Comparison of ENCODE assay signal across 8 mouse cellular contexts in the genomic region with DNA sequence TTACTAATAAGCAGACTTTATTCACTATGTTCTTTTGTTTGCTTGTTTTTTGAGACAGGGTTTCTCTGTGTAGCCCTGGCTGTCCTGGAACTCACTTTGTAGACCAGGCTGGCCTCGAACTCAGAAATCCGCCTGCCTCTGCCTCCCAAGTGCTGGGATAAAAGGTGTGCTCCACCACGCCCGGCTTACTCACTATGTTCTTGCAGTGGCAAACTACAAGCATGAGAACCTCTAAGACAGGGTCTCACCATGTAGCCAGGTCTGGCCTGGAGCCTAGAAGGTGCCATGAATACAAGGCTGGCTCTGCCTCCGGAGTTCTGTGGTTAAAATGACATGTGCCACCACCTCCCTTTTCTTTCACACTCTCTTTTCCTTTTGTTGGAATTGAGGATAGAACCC. TPM values are rescaled to one million over a fixed set of nuclear protein-coding genes. Genes with fewer than 3 reads are reported as not detected.
DNase-seq lines count a peak whose midpoint lies in the region; ATAC-seq and TF ChIP-seq lines count a peak whose summit lies in the region.
"Not testable (repeated sequence)": the region's sequence is repeated elsewhere in the genome, so short reads cannot be mapped to it uniquely, and the experiment has no call there.

No protein-coding gene starts in this region.

- H3K4me3 ChIP-seq in G1E (ENCODE audit: low read depth, low read length) = peak overlapping the region; percentile 89
- H3K4me3 ChIP-seq in embryonic facial prominence, embryonic 15.5 days (replicated peaks) = peak overlapping the region; percentile 87
- H3K4me3 ChIP-seq in hindbrain, embryonic 12.5 days = peak overlapping the region; percentile 92
- peak overlapping the region; percentile 84; the same call in 1 of the 2 replicates for H3K4me3 ChIP-seq in kidney, embryonic 16.5 days (ENCODE audit: low read length)
- peak overlapping the region in 1 of 2 experiments; percentile 75; a peak in 2 of 4 replicates for H3K4me3 ChIP-seq in liver, embryonic 14.5 days (ENCODE audit: insufficient read depth in 1 of 2, low read depth in 2 of 2, low read length in 2 of 2)
- peak overlapping the region; percentile 75 for H3K4me3 ChIP-seq in midbrain, embryonic 12.5 days
- H3K4me3 ChIP-seq in stomach, embryonic 14.5 days (ENCODE audit: low read depth, low read length) = peak overlapping the region; percentile 86

- H3K36me3 ChIP-seq in G1E (replicated peaks) = peaks cover 39% of the 10 kb centered on the region
- H3K36me3 ChIP-seq in embryonic facial prominence, embryonic 15.5 days = peaks cover 13% of the 10 kb centered on the region
- peaks cover 23% of the 10 kb centered on the region for H3K36me3 ChIP-seq in hindbrain, embryonic 12.5 days
- not testable (repeated sequence) for H3K36me3 ChIP-seq in kidney, embryonic 16.5 days (ENCODE audit: insufficient read depth, low read length); liver, embryonic 14.5 days (replicated peaks; ENCODE audit: control insufficient read depth, insufficient read depth, low read depth); stomach, embryonic 14.5 days (ENCODE audit: control insufficient read depth, insufficient read depth, low read length)
- H3K36me3 ChIP-seq in midbrain, embryonic 12.5 days = peaks cover 19% of the 10 kb centered on the region

- peaks cover 84% of the 10 kb centered on the region for H3K4me1 ChIP-seq in G1E (ENCODE audit: insufficient read depth, low read depth, low read length)
- H3K4me1 ChIP-seq in embryonic facial prominence, embryonic 15.5 days = peaks cover 51% of the 10 kb centered on the region
- H3K4me1 ChIP-seq in hindbrain, embryonic 12.5 days = peaks cover 69% of the 10 kb centered on the region
- H3K4me1 ChIP-seq in kidney, embryonic 16.5 days (ENCODE audit: insufficient read depth, low read length) = peaks cover 48% of the 10 kb centered on the region
- peaks cover 22 to 34% of the 10 kb centered on the region in 2 experiments for H3K4me1 ChIP-seq in liver, embryonic 14.5 days (replicated peaks; ENCODE audit: control insufficient read depth in 2 of 2, insufficient read depth in 2 of 2, low read length in 1 of 2)
- H3K4me1 ChIP-seq in midbrain, embryonic 12.5 days = peaks cover 71% of the 10 kb centered on the region
- H3K4me1 ChIP-seq in stomach, embryonic 14.5 days (ENCODE audit: control insufficient read depth, insufficient read depth, low read length) = peaks cover 25% of the 10 kb centered on the region

- not testable (repeated sequence) for TF ChIP-seq CTCF in G1E (IDR thresholded peaks at IDR 0.05; ENCODE audit: low read depth, low read length); liver, embryonic 14.5 days (IDR thresholded peaks at IDR 0.05; ENCODE audit: low read depth)

- WGBS in embryonic facial prominence, embryonic 15.5 days = 59% methylated on average over 5 of the region's 5 CpGs
- 58% methylated on average over 5 of the region's 5 CpGs for WGBS in hindbrain, embryonic 12.5 days
- WGBS in kidney, embryonic 16.5 days = 60% methylated on average over 5 of the region's 5 CpGs
- 49% methylated on average over 5 of the region's 5 CpGs for WGBS in liver, embryonic 14.5 days (ENCODE audit: insufficient replicate concordance)
- WGBS in midbrain, embryonic 12.5 days = 61% methylated on average over 5 of the region's 5 CpGs
- WGBS in stomach, embryonic 14.5 days = 55% methylated on average over 5 of the region's 5 CpGs

- not testable (repeated sequence) for DNase-seq in G1E (ENCODE audit: low spot score); liver, embryonic 14.5 days (ENCODE audit: low read depth in 3 of 3, low spot score in 3 of 3)
- peak; percentile 92 for DNase-seq in heart, adult 11 months

- not testable (repeated sequence) for H3K9ac ChIP-seq in embryonic facial prominence, embryonic 15.5 days; kidney, embryonic 16.5 days (replicated peaks; ENCODE audit: low read length); liver, embryonic 14.5 days (replicated peaks); midbrain, embryonic 12.5 days (replicated peaks); stomach, embryonic 14.5 days (replicated peaks; ENCODE audit: low read depth, low read length)
- peak overlapping the region; percentile 91; the same call in 1 of the 2 replicates for H3K9ac ChIP-seq in hindbrain, embryonic 12.5 days

- not testable (repeated sequence) for ATAC-seq in G1E (ENCODE audit: extremely low read depth, insufficient number of reproducible peaks, low FRiP score, poor library complexity, severe bottlenecking); embryonic facial prominence, embryonic 15.5 days (ENCODE audit: insufficient number of reproducible peaks, low FRiP score, low TSS enrichment, low read depth); hindbrain, embryonic 12.5 days (ENCODE audit: low FRiP score); kidney, embryonic 16.5 days (ENCODE audit: low FRiP score, low TSS enrichment); liver, embryonic 14.5 days (ENCODE audit: insufficient read depth); midbrain, embryonic 12.5 days (ENCODE audit: low FRiP score, low read depth); stomach, embryonic 14.5 days (ENCODE audit: insufficient number of reproducible peaks, insufficient read depth, low FRiP score, low read depth)

- not testable (repeated sequence) for H3K9me3 ChIP-seq in G1E (replicated peaks); embryonic facial prominence, embryonic 15.5 days (replicated peaks); hindbrain, embryonic 12.5 days (replicated peaks); kidney, embryonic 16.5 days (ENCODE audit: low read length); liver, embryonic 14.5 days (ENCODE audit: control insufficient read depth, low read length); midbrain, embryonic 12.5 days; stomach, embryonic 14.5 days (ENCODE audit: control insufficient read depth, low read depth, low read length)

- H3K4me2 ChIP-seq in embryonic facial prominence, embryonic 15.5 days (replicated peaks) = peak overlapping the region; percentile 84
- peak overlapping the region; percentile 83 for H3K4me2 ChIP-seq in hindbrain, embryonic 12.5 days (replicated peaks)
- peak overlapping the region; percentile 95 for H3K4me2 ChIP-seq in kidney, embryonic 16.5 days (replicated peaks; ENCODE audit: low read depth, low read length)
- H3K4me2 ChIP-seq in liver, embryonic 14.5 days (ENCODE audit: low read depth) = peak overlapping the region; percentile 96
- H3K4me2 ChIP-seq in midbrain, embryonic 12.5 days (replicated peaks) = peak overlapping the region; percentile 79
- H3K4me2 ChIP-seq in stomach, embryonic 14.5 days (replicated peaks; ENCODE audit: low read depth, low read length) = peak overlapping the region; percentile 98

- not testable (repeated sequence) for H3K27ac ChIP-seq in embryonic facial prominence, embryonic 15.5 days (replicated peaks); hindbrain, embryonic 12.5 days; kidney, embryonic 16.5 days (ENCODE audit: low read length); liver, embryonic 14.5 days; midbrain, embryonic 12.5 days (replicated peaks); stomach, embryonic 14.5 days (ENCODE audit: low read length)

- TF ChIP-seq EP300 in liver, embryonic 14.5 days (IDR thresholded peaks at IDR 0.05; ENCODE audit: low read depth) = not testable (repeated sequence)

- H3K27me3 ChIP-seq in G1E (ENCODE audit: insufficient read depth, low read length); embryonic facial prominence, embryonic 15.5 days; hindbrain, embryonic 12.5 days; kidney, embryonic 16.5 days (ENCODE audit: insufficient read depth, low read length); midbrain, embryonic 12.5 days; stomach, embryonic 14.5 days (ENCODE audit: control insufficient read depth, insufficient read depth, low read length): not testable (repeated sequence)
- peaks cover 32% of the 10 kb centered on the region for H3K27me3 ChIP-seq in liver, embryonic 14.5 days (ENCODE audit: control insufficient read depth, insufficient read depth, low read length)

RNA-seq across cellular contexts. Expression of a gene that starts 0.5 kb away (rescaled TPM):
- total RNA-seq in G1E (2014; fragmentation: Nextera tagmentation) (237 and 238 TPM in 2 replicates), G1E (2017) (98.5 and 103 TPM in 2 replicates)
- 384 and 452 TPM in 2 replicates for polyA plus RNA-seq in G1E (2012)
- 59.3 and 61.8 TPM in 2 replicates for polyA plus RNA-seq in embryonic facial prominence, embryonic 15.5 days (2015; fragmentation: Nextera tagmentation; extraction: Ambion mirVana)
- polyA plus RNA-seq in hindbrain, embryonic 12.5 days (2016; fragmentation: Nextera tagmentation; extraction: Ambion mirVana) = 94.8 and 95.7 TPM in 2 replicates
- polyA plus RNA-seq in kidney, embryonic 16.5 days (2015; fragmentation: Nextera tagmentation; extraction: Ambion mirVana) = 36.5 and 39.3 TPM in 2 replicates
- 9.1 TPM in 2 replicates for polyA plus RNA-seq in liver, embryonic 14.5 days (2012; rRNA removed)
- polyA plus RNA-seq in liver, embryonic 14.5 days (2014; fragmentation: Nextera tagmentation; extraction: Ambion mirVana) = 6.8 and 6.9 TPM in 2 replicates
- 69.3 and 73.0 TPM in 2 replicates for polyA plus RNA-seq in midbrain, embryonic 12.5 days (2016; fragmentation: Nextera tagmentation; extraction: Ambion mirVana)
- polyA plus RNA-seq in stomach, embryonic 14.5 days (2014; fragmentation: Nextera tagmentation; extraction: Ambion mirVana) = 47.6 and 52.7 TPM in 2 replicates

RNA-seq across cellular contexts. Expression of a gene that starts 1.8 kb away (rescaled TPM):
- 26.5 and 32.0 TPM in 2 replicates for total RNA-seq in G1E (2014; fragmentation: Nextera tagmentation)
- total RNA-seq in G1E (2017) = 36.6 and 44.3 TPM in 2 replicates
- polyA plus RNA-seq in G1E (2012) = 35.3 and 46.4 TPM in 2 replicates
- 12.1 and 13.5 TPM in 2 replicates for polyA plus RNA-seq in embryonic facial prominence, embryonic 15.5 days (2015; fragmentation: Nextera tagmentation; extraction: Ambion mirVana)
- 112 and 121 TPM in 2 replicates for polyA plus RNA-seq in hindbrain, embryonic 12.5 days (2016; fragmentation: Nextera tagmentation; extraction: Ambion mirVana)
- 10.9 and 11.3 TPM in 2 replicates for polyA plus RNA-seq in kidney, embryonic 16.5 days (2015; fragmentation: Nextera tagmentation; extraction: Ambion mirVana)
- 2.9 and 3.1 TPM in 2 replicates for polyA plus RNA-seq in liver, embryonic 14.5 days (2012; rRNA removed)
- polyA plus RNA-seq in liver, embryonic 14.5 days (2014; fragmentation: Nextera tagmentation; extraction: Ambion mirVana) = 1.2 and 1.4 TPM in 2 replicates
- 89.5 and 92.3 TPM in 2 replicates for polyA plus RNA-seq in midbrain, embryonic 12.5 days (2016; fragmentation: Nextera tagmentation; extraction: Ambion mirVana)
- polyA plus RNA-seq in stomach, embryonic 14.5 days (2014; fragmentation: Nextera tagmentation; extraction: Ambion mirVana) = 11.6 and 14.2 TPM in 2 replicates

RNA-seq across cellular contexts. Expression of a gene that starts 18.3 kb away (rescaled TPM):
- total RNA-seq in G1E (2014; fragmentation: Nextera tagmentation) (26.3 and 34.3 TPM in 2 replicates), G1E (2017) (48.4 and 54.8 TPM in 2 replicates)
- 24.3 and 28.1 TPM in 2 replicates for polyA plus RNA-seq in G1E (2012)
- 17.8 and 21.6 TPM in 2 replicates for polyA plus RNA-seq in embryonic facial prominence, embryonic 15.5 days (2015; fragmentation: Nextera tagmentation; extraction: Ambion mirVana)
- 4.2 and 5.7 TPM in 2 replicates for polyA plus RNA-seq in hindbrain, embryonic 12.5 days (2016; fragmentation: Nextera tagmentation; extraction: Ambion mirVana)
- 17.9 and 18.6 TPM in 2 replicates for polyA plus RNA-seq in kidney, embryonic 16.5 days (2015; fragmentation: Nextera tagmentation; extraction: Ambion mirVana)
- 14.0 and 17.2 TPM in 2 replicates for polyA plus RNA-seq in liver, embryonic 14.5 days (2012; rRNA removed)
- polyA plus RNA-seq in liver, embryonic 14.5 days (2014; fragmentation: Nextera tagmentation; extraction: Ambion mirVana) = 21.3 and 22.1 TPM in 2 replicates
- polyA plus RNA-seq in midbrain, embryonic 12.5 days (2016; fragmentation: Nextera tagmentation; extraction: Ambion mirVana) = 3.0 and 3.9 TPM in 2 replicates
- polyA plus RNA-seq in stomach, embryonic 14.5 days (2014; fragmentation: Nextera tagmentation; extraction: Ambion mirVana) = 22.4 and 23.0 TPM in 2 replicates

RNA-seq across cellular contexts. Expression of a gene that starts 24.5 kb away (rescaled TPM):
- total RNA-seq in G1E (2014; fragmentation: Nextera tagmentation) (787 and 879 TPM in 2 replicates), G1E (2017) (1,687 and 2,225 TPM in 2 replicates)
- polyA plus RNA-seq in G1E (2012) = 444 and 1,039 TPM in 2 replicates
- polyA plus RNA-seq in embryonic facial prominence, embryonic 15.5 days (2015; fragmentation: Nextera tagmentation; extraction: Ambion mirVana) = 306 and 328 TPM in 2 replicates
- 320 and 344 TPM in 2 replicates for polyA plus RNA-seq in hindbrain, embryonic 12.5 days (2016; fragmentation: Nextera tagmentation; extraction: Ambion mirVana)
- 267 and 290 TPM in 2 replicates for polyA plus RNA-seq in kidney, embryonic 16.5 days (2015; fragmentation: Nextera tagmentation; extraction: Ambion mirVana)
- polyA plus RNA-seq in liver, embryonic 14.5 days (2012; rRNA removed) = 571 and 987 TPM in 2 replicates
- 295 and 303 TPM in 2 replicates for polyA plus RNA-seq in liver, embryonic 14.5 days (2014; fragmentation: Nextera tagmentation; extraction: Ambion mirVana)
- polyA plus RNA-seq in midbrain, embryonic 12.5 days (2016; fragmentation: Nextera tagmentation; extraction: Ambion mirVana) = 310 and 319 TPM in 2 replicates
- 373 and 398 TPM in 2 replicates for polyA plus RNA-seq in stomach, embryonic 14.5 days (2014; fragmentation: Nextera tagmentation; extraction: Ambion mirVana)

RNA-seq across cellular contexts. Expression of a gene that starts 41.4 kb away (rescaled TPM):
- total RNA-seq in G1E (2014; fragmentation: Nextera tagmentation) (not detected in 2 replicates), G1E (2017) (0.12 and 0.33 TPM in 2 replicates)
- 0.17 and 0.22 TPM in 2 replicates for polyA plus RNA-seq in G1E (2012)
- polyA plus RNA-seq in embryonic facial prominence, embryonic 15.5 days (2015; fragmentation: Nextera tagmentation; extraction: Ambion mirVana) = 19.8 and 22.1 TPM in 2 replicates
- polyA plus RNA-seq in hindbrain, embryonic 12.5 days (2016; fragmentation: Nextera tagmentation; extraction: Ambion mirVana) = 3.0 and 5.9 TPM in 2 replicates
- polyA plus RNA-seq in kidney, embryonic 16.5 days (2015; fragmentation: Nextera tagmentation; extraction: Ambion mirVana) = 10.1 and 10.9 TPM in 2 replicates
- 0.29 and 0.74 TPM in 2 replicates for polyA plus RNA-seq in liver, embryonic 14.5 days (2012; rRNA removed)
- polyA plus RNA-seq in liver, embryonic 14.5 days (2014; fragmentation: Nextera tagmentation; extraction: Ambion mirVana) = 0.53 and 0.86 TPM in 2 replicates
- 2.3 and 3.1 TPM in 2 replicates for polyA plus RNA-seq in midbrain, embryonic 12.5 days (2016; fragmentation: Nextera tagmentation; extraction: Ambion mirVana)
- polyA plus RNA-seq in stomach, embryonic 14.5 days (2014; fragmentation: Nextera tagmentation; extraction: Ambion mirVana) = 18.0 and 24.1 TPM in 2 replicates
